Mouse (Mus musculus): ENCODE measurements at regions not wholly inside any gene's neighbourhood (a gene's known extent, or its start where the extent isn't known, plus 50 kb on each side); places are given as distances from the start of the nearest gene placed in this dataset.

DNA sequence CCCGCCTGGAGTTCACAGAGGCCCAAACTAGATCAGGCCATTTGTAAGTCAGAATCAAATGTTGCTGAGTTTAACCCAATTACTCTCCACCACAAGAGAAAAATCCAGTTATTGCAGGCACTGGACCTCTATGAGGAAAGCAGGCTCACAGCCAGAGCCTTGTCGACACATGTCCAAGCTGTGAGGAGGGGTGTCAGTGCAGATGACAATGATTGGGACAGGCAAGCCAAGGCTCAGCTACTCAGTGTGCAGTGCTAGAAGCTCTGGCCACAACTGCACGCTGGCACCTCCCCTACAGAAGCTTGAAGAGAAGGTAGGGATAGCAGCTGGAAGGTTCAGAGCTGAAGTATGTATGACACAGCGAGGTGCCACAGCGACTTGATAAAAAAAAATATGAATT, 253.4 kb downstream of the Cog6 start:
- in situ Hi-C loops (cut with MboI, MseI) = loop anchor here in 1 of 2 experiments (10.0 kb wide), 1 partner anchor 129 kb away; no protein-coding TSS in a partner anchor

DNA sequence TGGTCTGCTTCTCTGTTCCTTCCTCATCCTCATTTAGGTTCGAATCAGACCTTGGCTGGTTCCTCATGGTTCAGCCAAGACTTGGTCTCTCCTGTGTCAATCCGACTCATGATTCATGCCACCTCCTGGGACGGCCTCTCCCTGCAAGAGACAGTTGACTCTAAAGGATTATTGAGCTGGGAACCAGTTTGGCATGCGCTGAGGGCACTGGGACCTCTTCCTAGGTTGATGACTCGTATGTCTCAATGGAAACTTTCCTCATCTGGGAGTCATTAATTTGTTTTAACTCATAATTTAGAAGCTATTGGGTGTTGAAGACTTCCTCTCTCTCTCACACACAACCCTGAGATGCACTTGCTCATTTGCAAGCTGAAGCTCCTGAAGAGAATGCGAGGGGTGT, 254.5 kb downstream of the Cog6 start:
- in situ Hi-C loops (cut with MboI, MseI) = loop anchor here in 1 of 2 experiments (10.0 kb wide), 1 partner anchor 128 kb away; no protein-coding TSS in a partner anchor

DNA sequence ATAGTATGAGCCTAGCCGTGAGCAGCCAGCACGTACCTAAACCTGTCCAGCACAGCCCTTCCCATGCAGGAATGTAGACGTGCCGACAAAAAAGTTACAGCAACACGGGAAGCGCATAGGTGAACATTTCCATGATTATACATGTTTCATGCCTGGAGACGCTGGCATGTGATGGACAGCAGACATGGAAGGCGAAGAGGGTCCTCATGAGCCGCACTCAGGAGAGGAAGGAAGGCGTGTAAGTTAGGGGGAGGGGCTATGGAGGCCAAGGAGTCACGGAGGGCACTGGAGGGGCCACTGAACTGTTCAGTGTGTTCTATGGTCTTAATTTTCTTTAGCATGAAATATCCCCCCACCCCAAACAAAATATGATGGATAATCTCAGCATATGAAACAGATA, 257.2 kb downstream of the Cog6 start:
- in situ Hi-C loops (cut with MboI, MseI) = loop anchor here (5.0 to 10.0 kb wide), 2 partner anchors 125 to 503 kb away; no protein-coding TSS in a partner anchor

- in situ Hi-C loops (cut with MboI, MseI) = loop anchor here in 1 of 2 experiments (5.0 kb wide), 1 partner anchor 501 kb away; no protein-coding TSS in a partner anchor
Observed at GRCm38 (mm10) chr3:52758561-52758960, 258.5 kb downstream of the Cog6 start.

DNA sequence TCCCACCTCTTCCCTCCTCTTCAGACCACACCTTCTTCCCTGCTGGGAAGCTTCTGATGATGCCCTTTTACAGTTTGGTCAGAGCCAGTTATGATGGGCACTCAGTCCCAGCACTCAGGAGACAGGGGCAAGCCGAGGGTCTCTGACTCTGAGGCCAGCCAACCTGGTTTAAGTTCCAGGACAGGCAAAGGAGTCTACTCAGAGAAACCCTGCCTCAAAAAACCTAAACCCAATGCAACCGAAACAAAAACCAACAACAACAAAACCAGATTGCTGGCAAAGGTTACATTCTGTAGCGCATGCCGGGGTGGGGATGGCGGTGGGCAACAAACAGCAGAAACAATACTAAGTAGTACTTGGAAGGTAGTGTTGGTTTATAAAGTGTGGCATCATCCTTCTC, 260.2 kb downstream of the Cog6 start:
- in situ Hi-C loops (cut with MboI, MseI) = loop anchor here in 1 of 2 experiments (5.0 kb wide), 1 partner anchor 500 kb away; no protein-coding TSS in a partner anchor

GRCm38 (mm10) chr3:52756006-52756405, 261.0 kb downstream of the Cog6 start:
- in situ Hi-C loops (cut with MboI, MseI) = loop anchor here in 1 of 2 experiments (5.0 kb wide), 1 partner anchor 499 kb away; no protein-coding TSS in a partner anchor

DNA sequence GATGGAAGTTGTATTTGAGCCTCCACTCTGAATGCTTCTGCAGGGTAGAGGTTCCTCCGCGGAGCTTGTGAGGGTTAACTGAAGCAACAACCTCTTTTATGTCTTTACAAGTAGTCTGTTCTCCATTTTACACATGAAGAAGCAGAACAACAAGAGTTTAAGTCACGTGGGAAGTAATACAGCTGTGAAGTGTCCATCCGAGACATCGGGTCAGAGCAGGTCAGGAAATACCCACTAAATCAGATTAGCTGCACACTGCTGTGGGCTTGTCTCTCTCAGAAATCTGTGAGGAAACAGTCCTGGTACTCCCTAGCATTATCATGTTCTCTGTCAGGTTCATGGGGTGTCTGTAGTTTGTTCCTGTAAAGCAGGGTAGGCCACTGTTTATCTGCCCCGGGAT, 262.1 kb downstream of the Cog6 start:
- in situ Hi-C loops (cut with MboI, MseI) = loop anchor here in 1 of 2 experiments (5.0 kb wide), 1 partner anchor 498 kb away; no protein-coding TSS in a partner anchor

DNA sequence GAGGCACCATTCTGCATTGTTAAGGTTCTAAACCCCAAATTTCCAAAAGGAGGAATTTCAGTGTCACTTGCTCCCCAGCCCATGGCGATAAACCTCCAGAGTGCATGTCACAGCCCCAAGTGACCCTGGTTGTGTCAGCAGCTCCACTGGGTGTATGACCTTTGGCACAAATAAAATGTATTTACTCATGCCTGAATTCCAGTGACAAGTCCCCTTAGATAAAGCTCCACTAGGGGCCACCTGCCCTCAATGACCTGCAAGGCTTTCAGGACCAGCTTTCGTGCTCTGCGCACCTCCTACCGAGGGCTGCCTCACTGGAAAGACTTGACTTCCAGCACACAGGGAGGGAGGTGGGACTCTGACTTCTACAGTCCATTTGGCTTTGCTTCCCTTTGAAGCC, 262.6 kb downstream of the Cog6 start:
- in situ Hi-C loops (cut with MboI, MseI) = no loop called here

DNA sequence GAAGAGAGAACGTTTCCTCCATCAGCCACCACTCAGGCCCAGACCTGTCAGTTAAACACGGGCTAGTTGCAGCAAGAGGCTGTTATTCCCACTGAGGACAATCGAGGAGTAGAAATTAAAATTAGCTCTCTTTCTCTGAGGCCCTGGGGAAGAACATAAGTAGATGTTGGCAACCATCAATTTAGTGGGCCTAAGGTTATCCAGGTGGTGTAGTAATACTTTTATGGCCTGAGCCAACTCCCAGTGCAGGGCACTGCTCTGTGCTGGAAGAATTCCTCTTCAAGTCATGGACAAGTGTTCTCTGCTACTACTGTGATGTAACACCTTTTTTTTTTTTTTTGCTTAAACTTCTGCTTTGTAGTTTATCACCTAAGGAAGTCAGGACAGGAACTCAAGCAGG, 270.1 kb downstream of the Cog6 start:
- in situ Hi-C loops (cut with MboI, MseI) = no loop called here

DNA sequence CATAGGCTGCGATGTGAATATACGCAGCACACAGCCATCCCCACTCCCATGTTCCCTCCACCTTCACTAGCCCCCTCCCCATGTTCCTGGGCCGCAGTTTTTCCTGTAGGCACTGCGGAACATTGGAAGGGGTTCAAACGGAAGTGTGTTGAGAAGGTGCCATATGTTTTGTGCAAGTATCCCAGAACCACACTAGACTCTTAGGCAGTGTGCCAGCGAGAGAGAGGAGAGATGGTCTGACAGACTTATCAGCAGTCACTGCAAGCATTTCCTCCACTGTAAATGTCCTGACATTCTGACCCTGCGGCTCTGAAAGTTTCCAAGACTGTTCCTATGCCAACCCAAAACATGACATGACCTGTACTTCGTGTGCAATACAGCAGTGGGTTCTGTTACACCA, 272.7 kb downstream of the Cog6 start:
- in situ Hi-C loops (cut with MboI, MseI) = no loop called here

DNA sequence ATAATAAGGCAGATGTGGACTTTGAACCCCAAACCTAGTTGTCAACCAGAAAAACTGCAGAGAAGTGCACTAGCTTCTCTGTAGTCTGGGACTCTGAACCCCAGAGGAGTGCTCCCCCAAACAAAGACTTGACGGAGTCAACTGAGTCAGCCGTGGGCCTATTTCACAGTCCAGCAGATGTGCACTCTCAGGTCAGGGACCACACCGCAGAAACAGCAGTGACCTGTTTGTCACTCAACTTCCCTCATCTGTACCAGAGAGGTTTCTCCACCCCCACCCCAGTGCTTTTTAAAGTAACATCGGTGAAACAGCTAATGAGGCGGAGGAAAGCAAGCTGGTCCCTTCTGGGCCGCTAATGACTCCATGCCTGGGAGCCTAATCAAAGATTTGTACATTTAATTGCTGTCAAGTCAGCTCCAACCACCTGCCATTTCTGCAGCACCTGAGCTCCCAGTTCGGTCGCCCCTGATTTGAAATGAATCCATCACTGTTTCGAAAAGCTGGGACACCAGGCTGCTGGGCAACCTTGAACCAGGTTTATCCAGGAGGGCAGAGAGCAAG, 276.5 kb downstream of the Cog6 start:
- in situ Hi-C loops (cut with MboI, MseI) = no loop called here

GRCm38 (mm10) chr3:52739526-52739925, 277.5 kb downstream of the Cog6 start:
- in situ Hi-C loops (cut with MboI, MseI) = no loop called here

DNA sequence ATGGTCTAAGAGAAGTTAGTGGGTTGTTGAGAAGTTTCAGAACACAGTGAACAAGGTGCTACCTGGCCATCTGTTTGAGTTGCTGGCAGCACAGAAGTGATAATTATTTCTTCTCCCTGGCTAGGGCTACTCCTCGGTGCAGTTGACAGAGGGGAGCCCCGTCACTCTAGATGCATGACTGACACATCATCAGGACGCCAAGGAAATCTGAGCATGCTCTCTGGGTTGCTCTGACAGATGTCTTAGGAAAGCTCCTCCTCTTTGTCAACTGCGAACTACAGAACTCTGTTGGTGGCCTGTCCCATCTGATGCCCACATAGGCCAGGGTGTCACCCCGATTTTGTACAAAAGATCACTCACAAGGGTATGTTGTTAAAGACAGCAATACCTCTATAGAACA, 278.7 kb downstream of the Cog6 start:
- in situ Hi-C loops (cut with MboI, MseI) = no loop called here

- in situ Hi-C loops (cut with MboI, MseI) = no loop called here
Observed at GRCm38 (mm10) chr3:52735939-52736338, 281.1 kb downstream of the Cog6 start.

DNA sequence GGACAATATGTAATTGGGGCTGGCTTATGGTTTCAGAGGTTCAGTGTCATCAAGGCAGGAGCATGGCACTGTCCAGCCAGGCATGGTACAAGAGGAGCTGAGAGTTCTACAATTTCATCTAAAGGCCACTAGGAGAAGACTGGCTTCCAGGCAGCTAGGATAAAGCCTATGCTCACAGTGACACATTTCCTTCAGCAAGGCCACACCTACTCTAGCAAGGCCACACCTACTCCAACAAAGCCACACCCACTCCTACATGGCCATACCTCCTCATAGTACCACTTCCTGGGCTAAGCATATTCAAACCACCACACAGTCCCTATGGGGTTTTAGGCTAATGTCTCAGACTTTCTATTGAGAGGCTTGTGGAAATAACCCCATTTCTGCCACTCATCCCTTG, 285.1 kb downstream of the Cog6 start:
- in situ Hi-C loops (cut with MboI, MseI) = no loop called here

DNA sequence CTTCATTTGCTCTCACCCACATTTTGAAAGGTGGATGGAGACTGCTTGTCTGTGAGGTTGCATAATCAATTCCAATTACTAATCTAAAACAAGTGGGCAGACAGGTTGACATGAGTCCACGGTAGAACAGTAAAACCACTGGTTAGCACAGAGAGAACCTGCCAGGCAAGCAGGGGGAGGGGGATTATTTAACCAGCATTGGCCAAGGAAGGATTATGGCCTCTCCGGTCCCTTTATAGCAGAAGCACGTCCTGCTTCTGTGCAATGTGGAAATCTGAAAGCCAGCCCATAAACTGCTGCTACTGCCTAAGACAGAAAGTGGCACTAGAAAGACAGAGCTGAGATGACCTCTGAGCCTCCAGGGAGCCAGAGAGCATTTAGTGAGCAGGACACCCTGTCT, 285.5 kb downstream of the Cog6 start:
- in situ Hi-C loops (cut with MboI, MseI) = no loop called here

- in situ Hi-C loops (cut with MboI, MseI) = no loop called here
Observed at GRCm38 (mm10) chr3:52729731-52730130, 287.3 kb downstream of the Cog6 start.

DNA sequence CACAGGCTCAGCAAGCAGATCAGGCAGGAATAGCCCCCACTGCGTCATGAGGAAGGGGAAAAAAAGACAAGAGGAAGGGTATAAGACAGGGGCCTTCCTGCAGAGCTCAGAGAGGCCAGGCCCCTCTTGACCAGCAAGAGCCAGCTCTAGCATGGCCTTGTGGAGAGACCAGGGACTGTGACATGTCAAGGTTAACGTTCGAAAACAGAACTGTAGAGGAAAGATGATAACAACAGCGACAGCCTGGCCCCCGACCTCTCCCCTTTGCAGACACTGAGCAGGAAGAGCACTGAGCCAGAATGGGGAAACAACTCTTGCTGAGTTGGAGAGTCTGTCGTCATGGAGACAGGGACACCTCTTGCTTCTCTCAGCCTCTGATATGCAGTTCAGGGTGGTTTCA, 288.2 kb downstream of the Cog6 start:
- in situ Hi-C loops (cut with MboI, MseI) = no loop called here

DNA sequence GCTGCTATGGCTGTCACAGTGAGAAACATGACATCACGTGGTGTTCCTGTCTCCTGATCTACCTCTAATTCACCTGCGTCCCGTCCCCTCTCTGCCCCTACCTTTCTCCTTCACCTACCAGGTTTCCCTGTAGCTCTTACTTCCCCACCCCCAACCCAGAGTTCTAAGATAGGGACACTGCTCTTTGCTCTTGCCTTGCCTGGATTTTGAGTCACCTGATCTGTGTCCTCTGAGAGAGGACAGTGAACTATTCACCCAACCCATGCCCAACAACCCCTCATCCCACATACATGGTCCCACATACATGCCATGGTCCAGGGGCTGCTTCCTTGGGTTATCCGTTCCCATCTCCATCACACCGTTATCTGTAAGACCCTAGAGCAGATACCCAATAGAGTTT, 288.6 kb downstream of the Cog6 start:
- in situ Hi-C loops (cut with MboI, MseI) = no loop called here

GRCm38 (mm10) chr3:52724354-52724753, 292.7 kb downstream of the Cog6 start:
- in situ Hi-C loops (cut with MboI, MseI) = no loop called here

- in situ Hi-C loops (cut with MboI, MseI) = no loop called here
Observed at GRCm38 (mm10) chr3:52722946-52723345, 294.1 kb downstream of the Cog6 start.

DNA sequence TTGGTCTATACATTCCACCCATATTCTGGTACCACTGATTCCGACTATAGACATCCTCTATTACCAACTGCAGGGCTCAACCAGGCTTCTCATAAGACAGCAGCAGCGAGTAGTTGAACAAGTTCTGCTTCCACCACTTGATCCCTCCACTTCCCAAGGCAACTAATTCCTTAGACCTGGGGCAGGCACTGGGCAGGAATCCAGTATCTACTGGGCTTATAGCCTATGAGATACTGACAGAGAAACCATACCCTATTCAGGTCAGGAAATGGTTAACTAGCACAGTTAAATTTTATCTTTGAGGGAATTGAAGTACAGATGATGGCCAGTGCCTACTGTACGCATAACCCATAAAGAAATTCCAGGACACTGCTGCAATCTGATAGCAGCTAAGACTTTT, 297.9 kb downstream of the Cog6 start:
- in situ Hi-C loops (cut with MboI, MseI) = no loop called here

- in situ Hi-C loops (cut with MboI, MseI) = no loop called here
Observed at GRCm38 (mm10) chr3:52717324-52717723, 299.7 kb downstream of the Cog6 start.

GRCm38 (mm10) chr3:52712151-52712550, 304.9 kb downstream of the Cog6 start:
- in situ Hi-C loops (cut with MboI, MseI) = no loop called here

All from T-helper 17 cell (primary cell).